Mouse (Mus musculus) frontal cortex, adult 2 months (tissue): Measurements from ENCODE around the gene Gpn2. TPM values are rescaled to one million over a fixed set of nuclear protein-coding genes. Genes with fewer than 3 reads are reported as not detected.

Source experiments
- polyA plus RNA-seq: library from polyadenylated mRNA; depleted of rRNA; stranded (reverse); fragments of >200 nt; gene quantifications from 2 replicates; pipeline ENCODE4 v1.2.3, GENCODE M21; 2012; rRNA removed

The Gpn2 gene
- polyA plus RNA-seq, 1 experiment: 18.9 TPM

Other genes with a start within 250 kb of the Gpn2 start
- gene Wdtc1, start 230.9 kb upstream of the Gpn2 start, polyA plus RNA-seq: 43.0 and 46.2 TPM in 2 replicates
- 43.5 and 43.9 TPM in 2 replicates for gene Slc9a1, start 214.7 kb upstream of the Gpn2 start, polyA plus RNA-seq
- 0.08 TPM in 2 replicates for gene Tent5b, start 104.2 kb upstream of the Gpn2 start, polyA plus RNA-seq
- gene Trnp1, start 85.8 kb upstream of the Gpn2 start, polyA plus RNA-seq: 134 and 162 TPM in 2 replicates
- 0.14 and 0.50 TPM in 2 replicates for gene Kdf1, start 65.4 kb upstream of the Gpn2 start, polyA plus RNA-seq
- 210 and 219 TPM in 2 replicates for gene Nudc, start 38.4 kb upstream of the Gpn2 start, polyA plus RNA-seq
- gene Nr0b2, start 31.0 kb upstream of the Gpn2 start, polyA plus RNA-seq: not detected in 2 replicates
- gene Gpatch3, start 9.6 kb upstream of the Gpn2 start, polyA plus RNA-seq: 7.0 and 7.5 TPM in 2 replicates
- gene Sfn, start 17.8 kb downstream of the Gpn2 start, polyA plus RNA-seq: 2.5 and 2.9 TPM in 2 replicates
- 38.5 and 43.3 TPM in 2 replicates for gene Zdhhc18, start 65.8 kb downstream of the Gpn2 start, polyA plus RNA-seq
- 7.5 and 8.2 TPM in 2 replicates for gene Pigv, start 88.3 kb downstream of the Gpn2 start, polyA plus RNA-seq
- gene Arid1a, start 172.4 kb downstream of the Gpn2 start, polyA plus RNA-seq: 57.0 and 57.7 TPM in 2 replicates